Mouse (Mus musculus) erythroblast, embryonic 14.5 days (primary cell): ENCODE data around the gene Pogz.

Experiments used
- GATA1 ChIP-seq: IDR thresholded peaks from 2 replicates; pipeline ENCODE4 v1.6.1; 2012; ENCODE audit warnings: low read length, inconsistent platforms, mixed read lengths
- TAL1 ChIP-seq: IDR thresholded peaks from 3 replicates; pipeline ENCODE4 v1.6.1; 2012; ENCODE audit warnings: low read length, inconsistent platforms, mixed read lengths

- TF ChIP-seq GATA1, result no peak
- no peak for TF ChIP-seq TAL1
Observed at GRCm38 (mm10) chr3:94859471-94859870, 22.1 kb downstream of the Pogz start.
